Mouse (Mus musculus): ENCODE measurements at regions not wholly inside any gene's neighbourhood (a gene's known extent, or its start where the extent isn't known, plus 50 kb on each side); places are given as distances from the start of the nearest gene placed in this dataset.

- no peak overlapping the region for H3K9ac ChIP-seq
- H3K27me3 ChIP-seq = no peaks in the 10 kb centered on the region
- no peak for ATAC-seq (ENCODE audit: low read depth)
- H3K27ac ChIP-seq (replicated peaks) = no peak overlapping the region
- H3K4me3 ChIP-seq = no peak overlapping the region
- H3K9me3 ChIP-seq = no peaks in the 10 kb centered on the region
- WGBS = 81% methylated on average over 4 of the region's 4 CpGs
- no peaks in the 10 kb centered on the region for H3K4me1 ChIP-seq (replicated peaks)
- H3K4me2 ChIP-seq = no peak overlapping the region
- no peaks in the 10 kb centered on the region for H3K36me3 ChIP-seq
Observed at GRCm38 (mm10) chr1:77202948-77203347, 311.9 kb downstream of the Epha4 start.

- Histone ChIP-seq H3K4me3 (no peak overlapping the region), H3K27me3 (no peaks in the 10 kb centered on the region), H3K4me1 (replicated peaks) (no peaks in the 10 kb centered on the region), H3K36me3 (no peaks in the 10 kb centered on the region), H3K9ac (no peak overlapping the region), H3K27ac (replicated peaks) (no peak overlapping the region), H3K4me2 (no peak overlapping the region), H3K9me3 (no peaks in the 10 kb centered on the region)
- no peak for ATAC-seq (ENCODE audit: low read depth)
- 73% methylated on average over 1 of the region's 1 CpGs for WGBS
Observed at GRCm38 (mm10) chr1:77206535-77206934, 308.4 kb downstream of the Epha4 start.

GRCm38 (mm10) chr1:77209395-77209794, 305.5 kb downstream of the Epha4 start:
- Histone ChIP-seq H3K9me3 (no peaks in the 10 kb centered on the region), H3K36me3 (no peaks in the 10 kb centered on the region), H3K4me3 (no peak overlapping the region), H3K27ac (replicated peaks) (no peak overlapping the region), H3K4me1 (replicated peaks) (no peaks in the 10 kb centered on the region), H3K4me2 (no peak overlapping the region), H3K27me3 (no peaks in the 10 kb centered on the region), H3K9ac (no peak overlapping the region)
- ATAC-seq (ENCODE audit: low read depth) = no peak
- 79% methylated on average over 3 of the region's 3 CpGs for WGBS

- H3K9ac ChIP-seq = no peak overlapping the region
- 67% methylated on average over 8 of the region's 8 CpGs for WGBS
- H3K4me2 ChIP-seq = no peak overlapping the region
- no peaks in the 10 kb centered on the region for H3K9me3 ChIP-seq
- ATAC-seq (ENCODE audit: low read depth) = no peak
- no peaks in the 10 kb centered on the region for H3K27me3 ChIP-seq
- H3K4me1 ChIP-seq (replicated peaks) = no peaks in the 10 kb centered on the region
- no peaks in the 10 kb centered on the region for H3K36me3 ChIP-seq
- H3K4me3 ChIP-seq = no peak overlapping the region
- no peak overlapping the region for H3K27ac ChIP-seq (replicated peaks)
Observed at GRCm38 (mm10) chr1:77213462-77214098, 301.3 kb downstream of the Epha4 start.

GRCm38 (mm10) chr1:77219488-77220321, 295.2 kb downstream of the Epha4 start:
- no peaks in the 10 kb centered on the region for H3K36me3 ChIP-seq
- no peak overlapping the region for H3K27ac ChIP-seq (replicated peaks)
- no peaks in the 10 kb centered on the region for H3K27me3 ChIP-seq
- H3K9me3 ChIP-seq = no peaks in the 10 kb centered on the region
- no peak overlapping the region for H3K9ac ChIP-seq
- 76% methylated on average over 3 of the region's 3 CpGs for WGBS
- ATAC-seq (ENCODE audit: low read depth) = no peak
- no peak overlapping the region for H3K4me2 ChIP-seq
- H3K4me1 ChIP-seq (replicated peaks) = no peaks in the 10 kb centered on the region
- no peak overlapping the region for H3K4me3 ChIP-seq

- Histone ChIP-seq H3K4me3 (no peak overlapping the region), H3K9ac (no peak overlapping the region), H3K4me2 (no peak overlapping the region), H3K9me3 (no peaks in the 10 kb centered on the region), H3K36me3 (no peaks in the 10 kb centered on the region), H3K27me3 (no peaks in the 10 kb centered on the region), H3K27ac (replicated peaks) (no peak overlapping the region), H3K4me1 (replicated peaks) (no peaks in the 10 kb centered on the region)
- WGBS = 100% methylated on average over 1 of the region's 1 CpGs
- ATAC-seq (ENCODE audit: low read depth) = no peak
Observed at GRCm38 (mm10) chr1:77220322-77220590, 294.6 kb downstream of the Epha4 start.

- ATAC-seq (ENCODE audit: low read depth) = no peak
Observed at GRCm38 (mm10) chr1:77220783-77221182, 294.1 kb downstream of the Epha4 start.

GRCm38 (mm10) chr1:77221900-77222299, 293.0 kb downstream of the Epha4 start:
- H3K9ac ChIP-seq = no peak overlapping the region
- H3K9me3 ChIP-seq = no peaks in the 10 kb centered on the region
- peaks cover 7% of the 10 kb centered on the region for H3K4me1 ChIP-seq (replicated peaks)
- no peak for ATAC-seq (ENCODE audit: low read depth)
- H3K27me3 ChIP-seq = no peaks in the 10 kb centered on the region
- no peak overlapping the region for H3K4me2 ChIP-seq
- no peaks in the 10 kb centered on the region for H3K36me3 ChIP-seq
- no peak overlapping the region for H3K4me3 ChIP-seq
- WGBS = 79% methylated on average over 2 of the region's 2 CpGs
- no peak overlapping the region for H3K27ac ChIP-seq (replicated peaks)

More at GRCm38 (mm10) chr1:77220783-77221182, 294.1 kb downstream of the Epha4 start:
- Histone ChIP-seq H3K27ac (replicated peaks) (no peak overlapping the region), H3K9ac (no peak overlapping the region), H3K36me3 (no peaks in the 10 kb centered on the region), H3K4me2 (no peak overlapping the region), H3K4me3 (no peak overlapping the region), H3K9me3 (no peaks in the 10 kb centered on the region), H3K4me1 (replicated peaks) (no peaks in the 10 kb centered on the region), H3K27me3 (no peaks in the 10 kb centered on the region)
- 71% methylated on average over 6 of the region's 6 CpGs for WGBS

GRCm38 (mm10) chr1:77226546-77226945, 288.3 kb downstream of the Epha4 start:
- Histone ChIP-seq H3K27me3 (no peaks in the 10 kb centered on the region), H3K27ac (replicated peaks) (no peak overlapping the region), H3K4me1 (replicated peaks) (peaks cover 12% of the 10 kb centered on the region), H3K9ac (no peak overlapping the region), H3K4me2 (no peak overlapping the region), H3K4me3 (no peak overlapping the region), H3K9me3 (no peaks in the 10 kb centered on the region), H3K36me3 (no peaks in the 10 kb centered on the region)
- ATAC-seq (ENCODE audit: low read depth) = no peak
- 52% methylated on average over 4 of the region's 4 CpGs for WGBS

- Histone ChIP-seq H3K4me1 (replicated peaks) (peaks cover 12% of the 10 kb centered on the region), H3K4me2 (0 out of 2 replicates have a peak overlapping the region, but pooled peaks have one; percentile 12), H3K9me3 (no peaks in the 10 kb centered on the region), H3K4me3 (no peak overlapping the region), H3K36me3 (no peaks in the 10 kb centered on the region), H3K27ac (replicated peaks) (no peak overlapping the region), H3K27me3 (no peaks in the 10 kb centered on the region), H3K9ac (no peak overlapping the region)
- WGBS = 23% methylated on average over 12 of the region's 12 CpGs
- no peak for ATAC-seq (ENCODE audit: low read depth)
Observed at GRCm38 (mm10) chr1:77226991-77227515, 287.8 kb downstream of the Epha4 start.

- no peak overlapping the region for H3K9ac ChIP-seq
- H3K4me1 ChIP-seq (replicated peaks) = peaks cover 12% of the 10 kb centered on the region
- H3K36me3 ChIP-seq = no peaks in the 10 kb centered on the region
- no peak overlapping the region for H3K27ac ChIP-seq (replicated peaks)
- H3K4me3 ChIP-seq = no peak overlapping the region
- no peaks in the 10 kb centered on the region for H3K9me3 ChIP-seq
- no peak overlapping the region for H3K4me2 ChIP-seq
- no peak for ATAC-seq (ENCODE audit: low read depth)
- no peaks in the 10 kb centered on the region for H3K27me3 ChIP-seq
- 79% methylated on average over 6 of the region's 6 CpGs for WGBS
Observed at GRCm38 (mm10) chr1:77227800-77228199, 287.1 kb downstream of the Epha4 start.

GRCm38 (mm10) chr1:77229561-77229960, 285.3 kb downstream of the Epha4 start:
- H3K9me3 ChIP-seq = no peaks in the 10 kb centered on the region
- no peak overlapping the region for H3K4me2 ChIP-seq
- no peaks in the 10 kb centered on the region for H3K36me3 ChIP-seq
- no peak for ATAC-seq (ENCODE audit: low read depth)
- no peak overlapping the region for H3K4me3 ChIP-seq
- H3K4me1 ChIP-seq (replicated peaks) = peaks cover 12% of the 10 kb centered on the region
- H3K27ac ChIP-seq (replicated peaks) = no peak overlapping the region
- H3K9ac ChIP-seq = no peak overlapping the region
- no peaks in the 10 kb centered on the region for H3K27me3 ChIP-seq
- 91% methylated on average over 4 of the region's 4 CpGs for WGBS
